Mouse (Mus musculus) activated CD4-positive, CD25-positive, alpha-beta regulatory T cell, adult 9 weeks (primary cell): ENCODE data around the gene Gm28827. TPM values are rescaled to one million over a fixed set of nuclear protein-coding genes. Genes with fewer than 3 reads are reported as not detected.

Source experiments
- polyA plus RNA-seq: library from polyadenylated mRNA; unstranded; fragments of 100-300 nt; shearing (Covaris generic); gene quantifications from one replicate; pipeline ENCODE4 v1.2.1, GENCODE M21; 2017

Gm28827 gene
- not detected for polyA plus RNA-seq

GRCm38 (mm10) chrY:83030647-83031046 is at the start of gene Gm28827:
Gene Gm28827, plus strand, starts transcription at chrY:83030947.

